Mouse (Mus musculus) forebrain, embryonic 13.5 days (tissue): ENCODE data around the gene Cts7. TPM values are rescaled to one million over a fixed set of nuclear protein-coding genes. Genes with fewer than 3 reads are reported as not detected.

ENCODE experiments used
- ATAC-seq: fragments of 200-750 bp; cut with Nextera tagmentation; 2 replicates; pipeline ENCODE4 v1.8.0; 2017
- H3K27ac ChIP-seq: fragments of 300-500 bp; sonication (generic); 2 replicates; pipeline ENCODE4 v1.5.1; 2015; ENCODE audit warnings: inconsistent platforms, mild to moderate bottlenecking, moderate library complexity
- H3K27me3 ChIP-seq: fragments of 300-500 bp; sonication (generic); 2 replicates; pipeline ENCODE4 v1.6.1; 2015; ENCODE audit warnings: mild to moderate bottlenecking, inconsistent platforms
- H3K36me3 ChIP-seq: fragments of 300-500 bp; sonication (generic); 2 replicates; pipeline ENCODE4 v1.6.1; 2015; ENCODE audit warnings: mild to moderate bottlenecking, inconsistent platforms; ENCODE audit not compliant: poor library complexity, severe bottlenecking
- H3K4me1 ChIP-seq: fragments of 300-500 bp; sonication (generic); 2 replicates; pipeline ENCODE4 v1.6.1; 2015; ENCODE audit warnings: inconsistent platforms
- H3K4me2 ChIP-seq: fragments of 300-500 bp; sonication (generic); 2 replicates; pipeline ENCODE4 v1.6.1; 2015; ENCODE audit warnings: inconsistent platforms, mild to moderate bottlenecking, moderate library complexity
- H3K4me3 ChIP-seq: fragments of 300-500 bp; sonication (generic); 2 replicates; pipeline ENCODE4 v1.5.1; 2015; ENCODE audit warnings: mild to moderate bottlenecking, inconsistent platforms
- H3K9ac ChIP-seq: fragments of 300-500 bp; sonication (generic); 2 replicates; pipeline ENCODE4 v1.6.1; 2015; ENCODE audit warnings: mild to moderate bottlenecking, inconsistent platforms
- H3K9me3 ChIP-seq: fragments of 300-500 bp; sonication (generic); replicated peaks from 2 replicates; pipeline ENCODE4 v1.6.1; 2016; ENCODE audit warnings: inconsistent platforms
- microRNA-seq: library from miRNA; unstranded; fragments of <30 nt; microRNA quantifications from one replicate; pipeline ENCODE4, GENCODE M21; 2016
- polyA plus RNA-seq: library from polyadenylated mRNA; unstranded; fragments of >200 nt; fragmentation: Nextera tagmentation; extraction: Ambion mirVana; gene quantifications from 2 replicates; pipeline ENCODE4 v1.2.1, GENCODE M21; 2015

Gene Cts7
- polyA plus RNA-seq: not detected in 2 replicates

- Histone ChIP-seq H3K4me2 (no peak within 1 kb of the TSS), H3K36me3 (no peaks in the 10 kb centered on the region), H3K27ac (no peak within 1 kb of the TSS), H3K9ac (no peak within 1 kb of the TSS), H3K4me3 (no peak within 1 kb of the TSS), H3K27me3 (no peaks in the 10 kb centered on the region), H3K4me1 (no peaks in the 10 kb centered on the region), H3K9me3 (peaks cover 45% of the 10 kb centered on the region)
- no peak for ATAC-seq
These were observed at the start of gene Cts7 for GRCm38 (mm10) chr13:61358097-61358496. Cts7 (minus strand) TSS chr13:61358197.

Small RNA genes within 50 kb of the gene (microRNA-seq; reads per million reads assigned to microRNA genes)
- gene Gm27704: not detected

Other genes starting within 250 kb of the Cts7 start
- gene Ctsr, start 193.9 kb downstream of the Cts7 start, polyA plus RNA-seq: not detected in 2 replicates
- not detected in 2 replicates for gene Cts6, start 154.8 kb downstream of the Cts7 start, polyA plus RNA-seq
- gene Cts8, start 102.8 kb downstream of the Cts7 start, polyA plus RNA-seq: not detected in 2 replicates
- gene Gm49398, start 69.4 kb downstream of the Cts7 start, polyA plus RNA-seq: not detected in 2 replicates
- gene Ctsm, start 183.6 kb upstream of the Cts7 start, polyA plus RNA-seq: not detected in 2 replicates
- not detected in 2 replicates for gene Gm49352, start 210.0 kb upstream of the Cts7 start, polyA plus RNA-seq
- gene Cts3, start 211.9 kb upstream of the Cts7 start, polyA plus RNA-seq: not detected in 2 replicates